Mouse (Mus musculus) hindbrain, embryonic 12.5 days (tissue): Measurements from ENCODE around the gene Wdr93. TPM values are rescaled to one million over a fixed set of nuclear protein-coding genes. Genes with fewer than 3 reads are reported as not detected.
A peak's percentile ranks its signal among the peaks of the same experiment; 100 is the strongest.

ENCODE experiments used
- ATAC-seq: fragments of 200-750 bp; cut with Nextera tagmentation; 2 replicates; pipeline ENCODE4 v1.8.0; 2017; ENCODE audit warnings: moderate TSS enrichment; ENCODE audit not compliant: low FRiP score
- H3K27ac ChIP-seq: fragments of 300-500 bp; sonication (generic); 2 replicates; pipeline ENCODE4 v1.5.1; 2016; ENCODE audit warnings: mild to moderate bottlenecking
- H3K27me3 ChIP-seq: fragments of 300-500 bp; sonication (generic); 2 replicates; pipeline ENCODE4 v1.6.1; 2016; ENCODE audit warnings: mild to moderate bottlenecking
- H3K36me3 ChIP-seq: fragments of 300-500 bp; sonication (generic); 2 replicates; pipeline ENCODE4 v1.6.1; 2016; ENCODE audit warnings: mild to moderate bottlenecking
- H3K4me1 ChIP-seq: fragments of 300-500 bp; sonication (generic); 2 replicates; pipeline ENCODE4 v1.6.1; 2016
- H3K4me2 ChIP-seq: fragments of 300-500 bp; sonication (generic); replicated peaks from 2 replicates; pipeline ENCODE4 v1.6.1; 2016; ENCODE audit warnings: mild to moderate bottlenecking
- H3K4me3 ChIP-seq: fragments of 300-500 bp; sonication (generic); 2 replicates; pipeline ENCODE4 v1.5.1; 2016; ENCODE audit warnings: mild to moderate bottlenecking
- H3K9ac ChIP-seq: fragments of 300-500 bp; sonication (generic); 2 replicates; pipeline ENCODE4 v1.6.1; 2016; ENCODE audit warnings: mild to moderate bottlenecking, moderate library complexity
- H3K9me3 ChIP-seq: fragments of 300-500 bp; sonication (generic); replicated peaks from 2 replicates; pipeline ENCODE4 v1.6.1; 2016; ENCODE audit warnings: mild to moderate bottlenecking
- WGBS: fragments of 180-500 bp; shearing (Covaris S2); methylation state at CpG from one replicate; pipeline ENCODE4 v1.1.7; 2016; 5-methylcytosine and 5-hydroxymethylcytosine counted together
- polyA plus RNA-seq: library from polyadenylated mRNA; unstranded; fragments of >200 nt; fragmentation: Nextera tagmentation; extraction: Ambion mirVana; gene quantifications from 2 replicates; pipeline ENCODE4 v1.2.1, GENCODE M21; 2016

Gene Wdr93
- 0.57 and 0.72 TPM in 2 replicates for polyA plus RNA-seq

GRCm38 (mm10) chr7:79742659-79743536 lies at the start of gene Wdr93, which contains the start of gene Pex11a:
Wdr93 (plus strand) TSS chr7:79743163.
Pex11a (minus strand) TSS chr7:79743131.
- peak; percentile 81 for ATAC-seq
- peak within 1 kb of the TSS; percentile 72 for H3K4me3 ChIP-seq
- 2% methylated on average over 46 of the region's 46 CpGs for WGBS

GRCm38 (mm10) chr7:79696495-79696894 lies 46.5 kb upstream of the Wdr93 start:
- H3K9me3 ChIP-seq, result no peaks in the 10 kb centered on the region
- no peak overlapping the region for H3K4me3 ChIP-seq
- WGBS, result 87% methylated on average over 8 of the region's 8 CpGs
- no peaks in the 10 kb centered on the region for H3K4me1 ChIP-seq
- H3K36me3 ChIP-seq, result peaks cover 89% of the 10 kb centered on the region
- H3K27ac ChIP-seq, result no peak overlapping the region
- no peak overlapping the region for H3K9ac ChIP-seq
- no peak for ATAC-seq
- H3K27me3 ChIP-seq, result no peaks in the 10 kb centered on the region
- no peak overlapping the region for H3K4me2 ChIP-seq

More at GRCm38 (mm10) chr7:79742659-79743536, at the start of gene Wdr93, which contains the start of gene Pex11a:
- peaks cover 8% of the 10 kb centered on the region for H3K4me1 ChIP-seq
- no peaks in the 10 kb centered on the region for H3K36me3 ChIP-seq
- no peaks in the 10 kb centered on the region for H3K9me3 ChIP-seq
- H3K27me3 ChIP-seq, result 0 out of 2 replicates have a peak, but pooled peaks cover 3% of the 10 kb centered on the region
- no peak within 1 kb of the TSS for H3K27ac ChIP-seq
- H3K9ac ChIP-seq, result peak within 1 kb of the TSS; percentile 66
- peak within 1 kb of the TSS; percentile 92 for H3K4me2 ChIP-seq

GRCm38 (mm10) chr7:79702755-79703154 lies 40.2 kb upstream of the Wdr93 start:
- Histone ChIP-seq H3K27ac (no peak overlapping the region), H3K4me3 (no peak overlapping the region), H3K36me3 (peaks cover 60% of the 10 kb centered on the region), H3K4me2 (no peak overlapping the region), H3K9me3 (no peaks in the 10 kb centered on the region), H3K4me1 (no peaks in the 10 kb centered on the region), H3K27me3 (no peaks in the 10 kb centered on the region), H3K9ac (no peak overlapping the region)
- 88% methylated on average over 16 of the region's 16 CpGs for WGBS
- no peak for ATAC-seq

GRCm38 (mm10) chr7:79705210-79705609 lies 37.8 kb upstream of the Wdr93 start:
- 91% methylated on average over 5 of the region's 5 CpGs for WGBS
- no peak overlapping the region for H3K4me3 ChIP-seq
- H3K27ac ChIP-seq, result no peak overlapping the region

GRCm38 (mm10) chr7:79710130-79710607 lies 32.8 kb upstream of the Wdr93 start:
- peak; percentile 88 for ATAC-seq
- peaks cover 17% of the 10 kb centered on the region for H3K4me1 ChIP-seq
- H3K27ac ChIP-seq, result no peak overlapping the region
- peaks cover 19% of the 10 kb centered on the region for H3K27me3 ChIP-seq
- H3K4me2 ChIP-seq, result peak overlapping the region; percentile 64
- peak overlapping the region; percentile 54 for H3K9ac ChIP-seq
- 0 out of 2 replicates have a peak, but pooled peaks cover 5% of the 10 kb centered on the region for H3K36me3 ChIP-seq
- under 1% methylated on average over 55 of the region's 55 CpGs for WGBS
- H3K4me3 ChIP-seq, result peak overlapping the region; percentile 47
- no peaks in the 10 kb centered on the region for H3K9me3 ChIP-seq

More at GRCm38 (mm10) chr7:79705210-79705609, 37.8 kb upstream of the Wdr93 start:
- Histone ChIP-seq H3K4me2 (no peak overlapping the region), H3K9me3 (no peaks in the 10 kb centered on the region), H3K9ac (no peak overlapping the region), H3K27me3 (peaks cover 5% of the 10 kb centered on the region; the same call in 1 of the 2 replicates), H3K36me3 (peaks cover 43% of the 10 kb centered on the region), H3K4me1 (peaks cover 2% of the 10 kb centered on the region)
- ATAC-seq, result no peak

- H3K9ac ChIP-seq, result peak overlapping the region; percentile 54; the same call in 1 of the 2 replicates
- peaks cover 24% of the 10 kb centered on the region for H3K4me1 ChIP-seq
- peaks cover 22% of the 10 kb centered on the region for H3K27me3 ChIP-seq
- WGBS, result 28% methylated on average over 17 of the region's 17 CpGs
- H3K9me3 ChIP-seq, result no peaks in the 10 kb centered on the region
- 0 out of 2 replicates have a peak, but pooled peaks cover 5% of the 10 kb centered on the region for H3K36me3 ChIP-seq
- no peak for ATAC-seq
- peak overlapping the region; percentile 47 for H3K4me3 ChIP-seq
- peak overlapping the region; percentile 23; the same call in 1 of the 2 replicates for H3K27ac ChIP-seq
- H3K4me2 ChIP-seq, result peak overlapping the region; percentile 64
Measured at GRCm38 (mm10) chr7:79710831-79711230, 32.1 kb upstream of the Wdr93 start.

GRCm38 (mm10) chr7:79715187-79715981 lies 27.6 kb upstream of the Wdr93 start, which contains the start of gene Kif7:
Kif7 (minus strand) TSS chr7:79715720.
- Histone ChIP-seq H3K4me2 (peak within 1 kb of the TSS; percentile 77), H3K9ac (peak within 1 kb of the TSS; percentile 71), H3K9me3 (no peaks in the 10 kb centered on the region), H3K4me1 (peaks cover 24% of the 10 kb centered on the region), H3K4me3 (peak within 1 kb of the TSS; percentile 54), H3K36me3 (no peaks in the 10 kb centered on the region), H3K27me3 (peaks cover 27% of the 10 kb centered on the region), H3K27ac (no peak within 1 kb of the TSS)
- under 1% methylated on average over 34 of the region's 55 CpGs for WGBS
- ATAC-seq, result peak; percentile 86

GRCm38 (mm10) chr7:79721386-79721977 lies 21.5 kb upstream of the Wdr93 start:
- Histone ChIP-seq H3K27me3 (peaks cover 45% of the 10 kb centered on the region), H3K9ac (peak overlapping the region; percentile 72), H3K36me3 (no peaks in the 10 kb centered on the region), H3K4me1 (no peaks in the 10 kb centered on the region), H3K9me3 (no peaks in the 10 kb centered on the region), H3K4me3 (peak overlapping the region; percentile 57), H3K27ac (0 out of 2 replicates have a peak overlapping the region, but pooled peaks have one; percentile 8), H3K4me2 (peak overlapping the region; percentile 79)
- WGBS, result under 1% methylated on average over 47 of the region's 48 CpGs
- peak; percentile 66 for ATAC-seq

- Histone ChIP-seq H3K9me3 (no peaks in the 10 kb centered on the region), H3K4me2 (no peak overlapping the region), H3K27ac (no peak overlapping the region), H3K36me3 (no peaks in the 10 kb centered on the region), H3K4me3 (no peak overlapping the region), H3K27me3 (peaks cover 38% of the 10 kb centered on the region), H3K4me1 (no peaks in the 10 kb centered on the region), H3K9ac (no peak overlapping the region)
- no peak for ATAC-seq
- 13% methylated on average over 2 of the region's 2 CpGs for WGBS
Measured at GRCm38 (mm10) chr7:79727091-79727490, 15.9 kb upstream of the Wdr93 start.

- H3K36me3 ChIP-seq, result no peaks in the 10 kb centered on the region
- WGBS, result 25% methylated on average over 6 of the region's 6 CpGs
- H3K9ac ChIP-seq, result no peak overlapping the region
- no peak overlapping the region for H3K4me3 ChIP-seq
- ATAC-seq, result peak; percentile 49
- H3K27me3 ChIP-seq, result peaks cover 27% of the 10 kb centered on the region
- no peak overlapping the region for H3K27ac ChIP-seq
- H3K4me1 ChIP-seq, result no peaks in the 10 kb centered on the region
- no peak overlapping the region for H3K4me2 ChIP-seq
- H3K9me3 ChIP-seq, result no peaks in the 10 kb centered on the region
Measured at GRCm38 (mm10) chr7:79728219-79728618, 14.7 kb upstream of the Wdr93 start.

- no peak overlapping the region for H3K27ac ChIP-seq
- H3K9ac ChIP-seq, result no peak overlapping the region
- no peak overlapping the region for H3K4me2 ChIP-seq
- peaks cover 19% of the 10 kb centered on the region; the same call in 1 of the 2 replicates for H3K27me3 ChIP-seq
- peak; percentile 39 for ATAC-seq
- H3K4me1 ChIP-seq, result no peaks in the 10 kb centered on the region
- no peaks in the 10 kb centered on the region for H3K36me3 ChIP-seq
- H3K4me3 ChIP-seq, result no peak overlapping the region
- WGBS, result 9% methylated on average over 8 of the region's 8 CpGs
- no peaks in the 10 kb centered on the region for H3K9me3 ChIP-seq
Measured at GRCm38 (mm10) chr7:79729169-79729568, 13.8 kb upstream of the Wdr93 start.
